Mouse (Mus musculus): Measurements from ENCODE around the gene Tgfbr3l. TPM values are rescaled to one million over a fixed set of nuclear protein-coding genes. Genes with fewer than 3 reads are reported as not detected.

Gene Tgfbr3l
- polyA plus RNA-seq, 1 experiment from 2014 or later = 4.7 TPM

DNA sequence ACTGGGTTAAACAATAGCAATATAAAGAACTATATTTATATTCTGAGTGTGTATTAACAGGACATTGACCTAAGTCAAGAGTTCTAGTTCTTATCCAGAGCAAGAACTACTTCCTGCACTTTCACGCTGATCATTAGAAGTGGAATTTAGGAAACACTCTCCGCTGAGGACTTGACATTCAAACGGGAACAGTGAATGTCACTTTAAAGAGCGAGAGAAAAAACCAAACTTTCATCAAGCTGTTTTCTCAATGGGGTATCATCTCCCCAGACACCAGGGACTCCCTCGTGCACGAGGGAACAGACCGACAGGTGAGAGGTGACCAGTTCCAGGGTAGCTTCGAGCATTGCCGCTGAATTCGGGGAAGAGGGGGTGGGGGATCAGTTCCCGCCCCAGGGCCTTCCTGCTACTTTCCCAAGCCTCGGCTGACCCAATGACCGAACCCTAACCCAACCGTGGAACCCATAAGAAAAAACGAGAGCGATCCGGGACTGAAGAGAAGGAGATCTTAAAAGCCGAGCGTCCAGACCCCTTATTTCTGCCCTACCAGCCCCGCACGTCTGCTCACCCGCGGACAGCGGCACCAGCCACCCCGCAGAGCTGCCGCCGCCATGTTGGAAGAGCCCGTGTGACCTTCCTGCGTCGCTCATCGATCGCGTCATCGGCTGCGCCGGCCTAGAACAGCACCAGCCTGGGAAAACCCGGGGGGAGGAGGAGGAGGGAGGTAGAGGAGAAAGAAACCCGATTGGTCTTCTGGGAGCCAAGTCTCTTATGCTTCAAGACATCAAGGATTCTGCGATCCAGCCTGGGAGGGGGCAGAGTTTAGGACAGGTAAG is 27.5 kb downstream of the Tgfbr3l start, which contains the start of gene Timm44:
Timm44 (minus strand) TSS at position 639 of the 836 bp plus-strand sequence.
- Histone ChIP-seq H3K9me3 (ENCODE audit: control insufficient read depth, low read length) (no peaks in the 10 kb centered on the region), H3K9ac (ENCODE audit: low read depth, low read length) (peak within 1 kb of the TSS; percentile 87), H3K27ac (ENCODE audit: low read depth, low read length) (no peak within 1 kb of the TSS), H3K27me3 (ENCODE audit: control insufficient read depth, insufficient read depth, low read length) (no peaks in the 10 kb centered on the region), H3K4me3 (ENCODE audit: low read length) (peak within 1 kb of the TSS; percentile 85), H3K4me2 (replicated peaks; ENCODE audit: low read depth, low read length) (peak within 1 kb of the TSS; percentile 64), H3K36me3 (ENCODE audit: control insufficient read depth, insufficient read depth, low read length) (peaks cover 25% of the 10 kb centered on the region), H3K4me1 (ENCODE audit: control insufficient read depth, insufficient read depth, low read length) (no peaks in the 10 kb centered on the region)
- ATAC-seq (ENCODE audit: low FRiP score, low TSS enrichment) = peak; percentile 97
- 0% methylated on average over 39 of the region's 39 CpGs for WGBS

DNA sequence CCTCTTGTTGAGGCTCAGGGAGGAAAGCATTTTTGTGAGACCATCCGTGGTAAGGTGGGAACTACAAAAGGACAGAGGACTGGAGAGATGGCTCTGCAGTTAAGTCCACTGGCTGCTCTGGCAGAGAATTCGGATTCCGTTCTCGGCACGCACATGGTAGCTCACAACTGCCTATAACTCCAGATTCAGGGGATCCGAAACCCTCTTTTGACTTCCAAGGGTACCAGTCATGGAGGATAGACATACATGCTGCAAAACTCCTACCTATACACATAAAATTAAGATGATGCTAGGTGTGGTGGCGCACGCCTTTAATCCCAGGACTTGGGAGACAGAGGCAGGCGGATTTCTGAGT is 28.1 kb downstream of the Tgfbr3l start:
- Histone ChIP-seq H3K9me3 (ENCODE audit: control insufficient read depth, low read length) (no peaks in the 10 kb centered on the region), H3K4me3 (ENCODE audit: low read length) (peak overlapping the region; percentile 85), H3K9ac (ENCODE audit: low read depth, low read length) (peak overlapping the region; percentile 87), H3K4me2 (replicated peaks; ENCODE audit: low read depth, low read length) (peak overlapping the region; percentile 60), H3K4me1 (ENCODE audit: control insufficient read depth, insufficient read depth, low read length) (no peaks in the 10 kb centered on the region), H3K27me3 (ENCODE audit: control insufficient read depth, insufficient read depth, low read length) (no peaks in the 10 kb centered on the region), H3K27ac (ENCODE audit: low read depth, low read length) (no peak overlapping the region), H3K36me3 (ENCODE audit: control insufficient read depth, insufficient read depth, low read length) (peaks cover 22% of the 10 kb centered on the region)
- 30% methylated on average over 9 of the region's 9 CpGs for WGBS
- ATAC-seq (ENCODE audit: low FRiP score, low TSS enrichment) = no peak

DNA sequence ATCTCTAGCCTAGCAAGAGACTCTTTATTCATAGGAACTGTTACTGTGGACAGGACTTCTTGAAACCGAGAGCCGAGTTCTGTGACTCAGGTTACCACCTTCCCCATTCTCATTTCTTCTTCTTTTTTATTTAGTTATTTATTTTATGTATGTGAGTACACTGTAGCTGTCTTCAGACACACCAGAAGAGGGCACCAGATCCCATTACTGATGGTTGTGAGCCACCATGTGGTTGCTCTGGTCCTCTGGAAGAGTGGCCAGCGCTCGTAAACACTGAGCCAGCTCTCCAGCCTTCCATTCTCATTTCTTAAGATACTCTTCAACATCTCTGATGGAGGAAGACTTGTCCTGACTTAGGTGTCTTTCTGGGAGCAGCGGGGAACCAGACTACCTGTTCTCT is 44.7 kb downstream of the Tgfbr3l start:
- Histone ChIP-seq H3K4me3 (ENCODE audit: low read length) (no peak overlapping the region), H3K4me1 (ENCODE audit: control insufficient read depth, insufficient read depth, low read length) (no peaks in the 10 kb centered on the region), H3K27me3 (ENCODE audit: control insufficient read depth, insufficient read depth, low read length) (no peaks in the 10 kb centered on the region), H3K9me3 (ENCODE audit: control insufficient read depth, low read length) (no peaks in the 10 kb centered on the region), H3K36me3 (ENCODE audit: control insufficient read depth, insufficient read depth, low read length) (peaks cover 95% of the 10 kb centered on the region), H3K9ac (ENCODE audit: low read depth, low read length) (no peak overlapping the region), H3K4me2 (replicated peaks; ENCODE audit: low read depth, low read length) (no peak overlapping the region), H3K27ac (ENCODE audit: low read depth, low read length) (no peak overlapping the region)
- ATAC-seq (ENCODE audit: low FRiP score, low TSS enrichment) = no peak
- WGBS = 91% methylated on average over 5 of the region's 5 CpGs

DNA sequence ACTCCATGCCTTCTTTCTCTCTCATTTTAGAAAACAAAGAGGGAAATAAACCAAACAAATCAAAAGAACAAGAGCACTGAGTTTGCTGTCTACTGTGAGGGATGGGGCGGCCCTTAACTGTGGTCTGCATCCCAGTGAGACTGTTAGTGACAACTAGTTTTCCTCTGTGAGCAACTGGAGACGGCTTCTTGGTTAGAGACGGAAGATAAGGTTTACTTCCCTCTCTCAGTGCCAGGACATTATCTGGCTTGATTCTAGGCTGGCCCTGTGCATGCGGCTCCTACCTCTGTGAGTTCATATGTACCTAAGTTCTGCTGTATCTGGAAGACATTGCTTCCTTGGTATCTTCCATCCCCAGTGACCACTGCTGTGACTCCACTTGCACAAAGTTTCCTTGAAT is 49.8 kb downstream of the Tgfbr3l start:
- no peak for ATAC-seq (ENCODE audit: low FRiP score, low TSS enrichment)
- H3K27ac ChIP-seq (ENCODE audit: low read depth, low read length) = no peak overlapping the region
- H3K4me1 ChIP-seq (ENCODE audit: control insufficient read depth, insufficient read depth, low read length) = no peaks in the 10 kb centered on the region
- no peaks in the 10 kb centered on the region for H3K27me3 ChIP-seq (ENCODE audit: control insufficient read depth, insufficient read depth, low read length)
- no peak overlapping the region for H3K4me2 ChIP-seq (replicated peaks; ENCODE audit: low read depth, low read length)
- H3K4me3 ChIP-seq (ENCODE audit: low read length) = no peak overlapping the region
- H3K9me3 ChIP-seq (ENCODE audit: control insufficient read depth, low read length) = no peaks in the 10 kb centered on the region
- WGBS = 96% methylated on average over 4 of the region's 4 CpGs
- H3K36me3 ChIP-seq (ENCODE audit: control insufficient read depth, insufficient read depth, low read length) = peaks cover 95% of the 10 kb centered on the region
- H3K9ac ChIP-seq (ENCODE audit: low read depth, low read length) = no peak overlapping the region

Other genes with a start within 250 kb of the Tgfbr3l start
- not detected in 2 replicates for gene Cd209f, start 142.4 kb upstream of the Tgfbr3l start, polyA plus RNA-seq (2014; fragmentation: Nextera tagmentation; extraction: Ambion mirVana)
- not detected in 2 replicates for gene Cd209g, start 114.1 kb upstream of the Tgfbr3l start, polyA plus RNA-seq (2014; fragmentation: Nextera tagmentation; extraction: Ambion mirVana)
- 12.8 and 18.3 TPM in 2 replicates for gene Evi5l, start 81.6 kb upstream of the Tgfbr3l start, polyA plus RNA-seq (2014; fragmentation: Nextera tagmentation; extraction: Ambion mirVana)
- 3.8 and 7.1 TPM in 2 replicates for gene Prr36, start 30.8 kb upstream of the Tgfbr3l start, polyA plus RNA-seq (2014; fragmentation: Nextera tagmentation; extraction: Ambion mirVana)
- gene Lrrc8e, start 21.4 kb upstream of the Tgfbr3l start, polyA plus RNA-seq (2014; fragmentation: Nextera tagmentation; extraction: Ambion mirVana) = 0.41 and 0.43 TPM in 2 replicates
- gene Map2k7, start 9.5 kb upstream of the Tgfbr3l start, polyA plus RNA-seq (2014; fragmentation: Nextera tagmentation; extraction: Ambion mirVana) = 22.6 and 24.3 TPM in 2 replicates
- 0.86 and 2.2 TPM in 2 replicates for gene Gm49320, start 9.3 kb upstream of the Tgfbr3l start, polyA plus RNA-seq (2014; fragmentation: Nextera tagmentation; extraction: Ambion mirVana)
- 61.9 and 63.6 TPM in 2 replicates for gene Snapc2, start 4.9 kb downstream of the Tgfbr3l start, polyA plus RNA-seq (2014; fragmentation: Nextera tagmentation; extraction: Ambion mirVana)
- gene Ctxn1, start 11.1 kb downstream of the Tgfbr3l start, polyA plus RNA-seq (2014; fragmentation: Nextera tagmentation; extraction: Ambion mirVana) = 86.1 and 93.1 TPM in 2 replicates
- 75.7 and 81.2 TPM in 2 replicates for gene Timm44, start 27.7 kb downstream of the Tgfbr3l start, polyA plus RNA-seq (2014; fragmentation: Nextera tagmentation; extraction: Ambion mirVana)
- 14.7 and 17.2 TPM in 2 replicates for gene Ccl25, start 77.0 kb downstream of the Tgfbr3l start, polyA plus RNA-seq (2014; fragmentation: Nextera tagmentation; extraction: Ambion mirVana)
- 201 and 312 TPM in 2 replicates for gene Elavl1, start 77.2 kb downstream of the Tgfbr3l start, polyA plus RNA-seq (2014; fragmentation: Nextera tagmentation; extraction: Ambion mirVana)
- gene Cers4, start 244.8 kb downstream of the Tgfbr3l start, polyA plus RNA-seq (2014; fragmentation: Nextera tagmentation; extraction: Ambion mirVana) = 14.2 and 18.1 TPM in 2 replicates

Data from kidney, embryonic 14.5 days (tissue).